Mouse (Mus musculus) thymus, postnatal 25 days (tissue): ENCODE data around the gene Cntrl.
A peak's percentile ranks its signal among the peaks of the same experiment; 100 is the strongest.

Experiments
- DNase-seq: peaks from one replicate; pipeline ENCODE4 v3.0.0; 2022

Gene Cntrl

GRCm38 (mm10) chr2:35175281-35176065 is 66.2 kb downstream of the Cntrl start:
- DNase-seq, result no peak

- no peak for DNase-seq
Measured at GRCm38 (mm10) chr2:35178153-35178552, 68.9 kb downstream of the Cntrl start.

GRCm38 (mm10) chr2:35183115-35183673 is 73.9 kb downstream of the Cntrl start:
- no peak for DNase-seq

GRCm38 (mm10) chr2:35188929-35189328 is 79.6 kb downstream of the Cntrl start:
- DNase-seq, result no peak

- DNase-seq, result no peak
Measured at GRCm38 (mm10) chr2:35193976-35194375, 84.7 kb downstream of the Cntrl start.

GRCm38 (mm10) chr2:35195626-35196544 is 86.6 kb downstream of the Cntrl start:
- no peak for DNase-seq

GRCm38 (mm10) chr2:35199541-35199940 is 90.2 kb downstream of the Cntrl start:
- DNase-seq, result no peak

- DNase-seq, result peak; percentile 54
Measured at GRCm38 (mm10) chr2:35199971-35200897, 90.9 kb downstream of the Cntrl start.

- DNase-seq, result peak; percentile 100
Measured at GRCm38 (mm10) chr2:35200898-35201668, 91.8 kb downstream of the Cntrl start, which contains the start of gene Rab14. TSS of gene Rab14 (minus strand) at chr2:35201120.

- DNase-seq, result no peak
Measured at GRCm38 (mm10) chr2:35203729-35204128, 94.4 kb downstream of the Cntrl start.

GRCm38 (mm10) chr2:35206761-35207160 is 97.5 kb downstream of the Cntrl start:
- no peak for DNase-seq

- DNase-seq, result no peak
Measured at GRCm38 (mm10) chr2:35208054-35208453, 98.8 kb downstream of the Cntrl start.

- DNase-seq, result no peak
Measured at GRCm38 (mm10) chr2:35208931-35209665, 99.8 kb downstream of the Cntrl start.

- no peak for DNase-seq
Measured at GRCm38 (mm10) chr2:35211681-35212080, 102.4 kb downstream of the Cntrl start.

GRCm38 (mm10) chr2:35213345-35213910 is 104.1 kb downstream of the Cntrl start:
- DNase-seq, result no peak

GRCm38 (mm10) chr2:35214881-35215358 is 105.6 kb downstream of the Cntrl start:
- peak; percentile 80 for DNase-seq

GRCm38 (mm10) chr2:35215363-35215762 is 106.1 kb downstream of the Cntrl start:
- DNase-seq, result no peak

GRCm38 (mm10) chr2:35216701-35217100 is 107.4 kb downstream of the Cntrl start:
- no peak for DNase-seq

GRCm38 (mm10) chr2:35218736-35219135 is 109.4 kb downstream of the Cntrl start:
- no peak for DNase-seq

GRCm38 (mm10) chr2:35222822-35223391 is 113.6 kb downstream of the Cntrl start:
- DNase-seq, result no peak
